Mouse (Mus musculus): ENCODE measurements around the gene Hinfp.
"Not testable (repeated sequence)": the region's sequence is repeated elsewhere in the genome, so short reads cannot be mapped to it uniquely, and the experiment has no call there.

Hinfp gene

DNA sequence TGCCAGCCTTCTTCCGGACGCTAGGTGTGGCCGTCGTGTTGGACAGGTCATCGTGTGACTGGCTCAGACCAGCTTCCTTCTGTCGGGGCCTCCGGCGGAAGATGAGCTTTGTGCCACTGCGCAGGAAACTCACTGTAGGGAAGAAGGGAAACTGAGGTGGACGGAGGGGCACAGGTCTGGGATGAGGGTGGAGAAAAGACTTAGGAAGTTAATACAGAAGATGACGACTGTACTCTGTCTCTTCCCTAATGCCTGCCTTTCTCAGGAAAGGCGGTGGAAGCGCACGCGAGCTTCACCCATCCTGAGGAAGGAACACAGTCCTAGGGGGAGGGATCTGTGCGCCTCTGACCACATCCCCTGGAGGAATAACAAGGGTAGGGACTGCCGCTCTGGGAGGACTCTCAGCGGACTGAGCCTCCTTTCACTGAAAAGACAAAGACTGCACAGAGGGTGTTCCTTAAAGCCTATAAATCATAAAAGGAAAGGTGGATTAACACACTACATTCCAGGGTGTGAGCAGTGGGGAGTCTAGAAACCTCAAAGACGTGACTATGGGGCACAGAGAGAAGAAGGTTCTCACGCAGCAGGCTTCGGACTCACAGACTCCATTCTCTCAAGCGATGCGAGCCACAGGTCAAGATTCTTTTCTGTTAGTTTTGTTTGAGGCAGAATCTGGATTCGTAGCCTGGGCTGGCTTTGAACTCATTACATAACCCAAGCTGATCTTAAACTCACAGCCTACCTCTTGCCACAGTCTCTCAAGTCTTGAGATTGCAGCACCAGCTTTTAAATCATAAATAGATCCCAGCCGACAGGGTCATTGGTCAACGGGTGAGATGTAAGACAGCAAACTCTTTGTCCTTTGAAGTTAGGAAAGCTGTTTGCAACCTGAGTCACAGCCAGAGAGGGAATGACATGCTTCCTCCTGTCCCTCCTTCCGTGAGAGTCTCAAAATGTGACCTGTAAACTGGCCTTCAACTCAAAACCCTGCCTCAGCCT is 6.0 kb upstream of the Hinfp start:
- no peak for DNase-seq (ENCODE audit: low read depth)

DNA sequence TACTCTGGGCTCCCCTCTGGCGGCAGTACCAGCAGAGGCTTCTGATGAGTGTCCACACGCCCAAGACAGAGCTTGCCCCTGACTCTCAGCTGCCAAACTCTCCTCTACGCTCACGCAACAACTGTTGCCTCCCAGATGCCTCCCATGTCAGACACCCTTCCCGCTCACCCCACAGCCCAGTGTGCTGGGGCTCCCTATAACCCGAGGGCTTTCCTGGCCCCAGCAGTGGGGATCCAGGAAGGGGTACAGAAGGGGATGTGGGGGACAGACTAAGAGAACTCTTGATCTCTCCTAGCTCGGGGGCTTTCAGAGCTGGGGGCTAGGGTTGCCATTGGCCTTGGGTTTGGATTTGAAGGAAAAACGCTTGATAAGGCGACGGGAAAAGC is 5.3 kb upstream of the Hinfp start:
- DNase-seq (ENCODE audit: low read depth): no peak

- no peak for DNase-seq (ENCODE audit: low read depth)
Observed at GRCm38 (mm10) chr9:44309756-44310155, 4.3 kb upstream of the Hinfp start.

DNA sequence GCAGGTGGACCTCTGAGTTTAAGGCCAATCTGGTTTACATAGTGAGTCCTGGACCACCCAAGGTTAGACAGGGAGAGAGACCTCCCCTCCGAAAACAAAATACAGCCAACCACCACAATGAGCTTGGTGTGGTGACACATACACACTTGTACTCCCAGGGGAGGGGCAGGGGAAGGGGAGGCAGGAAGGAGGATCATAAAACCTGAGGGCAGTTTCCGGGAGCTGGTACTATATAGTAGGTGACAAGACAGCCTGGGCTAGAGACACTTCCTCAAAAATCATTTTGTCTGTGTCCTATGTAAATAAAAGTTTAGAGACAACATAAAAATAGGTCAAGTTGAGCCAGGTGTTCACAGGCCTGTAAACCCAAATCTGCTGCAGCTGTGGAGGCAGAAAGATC is 1.8 kb upstream of the Hinfp start:
- no peak for DNase-seq (ENCODE audit: low read depth)

DNA sequence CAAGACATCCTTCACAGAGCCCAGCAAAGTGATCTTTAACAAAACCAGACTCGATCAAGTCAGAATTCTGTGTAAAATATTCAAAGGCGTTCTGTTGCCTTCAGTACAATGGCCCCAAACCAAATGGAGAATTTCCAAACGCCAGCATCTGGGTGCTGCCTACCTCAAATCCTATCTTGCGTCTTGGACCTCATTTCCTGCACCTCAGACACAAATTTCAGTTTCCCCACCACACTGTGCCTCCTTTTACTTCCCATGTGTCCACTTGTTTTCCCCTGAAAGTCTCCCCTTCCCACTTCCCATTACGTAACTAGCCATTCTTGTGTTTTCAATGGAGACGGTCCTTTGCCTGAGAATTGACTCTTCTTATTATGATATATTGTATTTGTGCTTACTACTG is 1.1 kb upstream of the Hinfp start:
- DNase-seq (ENCODE audit: low read depth): no peak

GRCm38 (mm10) chr9:44300001-44300400 is 5.5 kb downstream of the Hinfp start:
- DNase-seq (ENCODE audit: low read depth): not testable (repeated sequence)

DNA sequence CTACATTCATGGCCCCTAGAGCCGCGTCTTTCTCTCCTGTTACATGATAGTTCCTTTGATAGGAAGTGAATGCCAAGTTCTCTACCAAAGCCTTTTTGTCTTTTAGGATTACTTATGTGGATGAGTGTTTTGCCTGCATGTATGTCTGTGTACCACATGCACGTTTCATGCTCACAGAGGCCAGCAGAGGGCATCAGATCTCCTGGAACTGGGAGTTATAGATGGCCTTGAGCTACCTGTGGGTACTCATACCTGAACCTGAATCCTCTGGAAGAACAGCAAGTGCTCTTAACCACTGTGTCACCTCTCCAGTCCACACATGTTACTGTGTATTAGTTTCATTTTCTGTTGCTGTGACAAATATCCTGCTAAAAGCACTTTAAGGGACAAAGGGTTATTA is 13.0 kb downstream of the Hinfp start:
- DNase-seq (ENCODE audit: low read depth): peak; percentile 44

DNA sequence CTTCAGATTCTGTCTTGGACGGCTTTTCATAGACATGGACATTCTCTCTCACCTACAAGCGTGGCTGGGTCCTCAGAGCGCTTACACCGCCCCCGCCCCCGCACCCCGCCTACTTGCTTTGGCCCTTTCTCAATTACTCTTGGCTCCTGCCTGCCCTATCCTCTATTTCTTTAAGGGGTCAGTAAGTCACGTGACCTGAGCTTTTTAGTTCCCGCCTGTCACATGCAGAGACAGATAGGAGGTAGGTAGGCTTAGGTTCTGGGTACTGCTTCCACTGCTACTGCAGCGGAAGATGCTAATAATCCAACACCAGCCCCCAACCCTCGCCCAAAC is 16.5 kb downstream of the Hinfp start:
- DNase-seq (ENCODE audit: low read depth): peak; percentile 63

DNA sequence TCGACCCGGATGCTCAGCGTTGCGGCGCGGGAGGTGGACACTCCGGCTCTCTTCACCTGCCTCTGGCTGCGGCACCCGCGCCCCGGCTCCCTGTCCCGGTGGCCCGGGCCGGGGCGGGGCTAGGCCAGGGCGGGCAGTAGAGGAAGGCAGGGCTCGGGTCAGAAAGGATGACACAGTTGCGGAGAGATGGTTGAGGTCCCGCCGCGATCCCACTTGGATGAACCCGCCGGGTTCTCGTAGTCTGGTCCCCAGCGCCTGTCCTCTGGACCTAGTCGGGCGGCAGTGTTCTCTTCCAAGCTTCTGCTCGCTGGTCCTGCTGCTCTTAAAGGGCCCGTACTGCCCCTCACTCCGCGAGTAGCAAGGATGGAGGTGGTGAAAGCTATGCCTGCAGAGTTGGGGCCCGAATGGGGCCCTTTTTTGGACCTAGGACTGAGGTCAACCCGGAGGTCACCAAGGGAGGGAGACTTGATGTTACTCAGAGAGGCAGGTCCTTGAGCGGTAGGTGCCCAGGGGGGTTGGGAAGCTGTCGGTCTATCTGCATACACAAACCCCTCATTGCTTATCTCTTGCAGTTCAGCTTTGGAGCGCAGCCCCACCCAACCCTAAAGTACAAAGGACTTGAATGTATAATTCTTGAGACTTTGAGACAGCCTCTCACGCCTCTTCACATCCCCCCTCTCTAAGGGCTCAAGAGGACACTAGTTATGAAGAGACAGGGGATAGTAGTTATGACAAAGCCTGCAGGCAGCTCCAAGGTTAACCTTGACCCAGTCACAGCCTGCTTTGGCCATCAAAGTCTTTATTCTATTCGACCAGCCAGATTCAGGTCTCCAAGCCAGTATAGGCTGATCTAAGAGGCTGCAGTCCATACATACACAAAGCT is 17.2 kb downstream of the Hinfp start, which contains the start of gene Abcg4:
TSS of gene Abcg4 (minus strand) at position 540 of the 883 bp plus-strand sequence.
- peak; percentile 85 for DNase-seq (ENCODE audit: low read depth)

DNA sequence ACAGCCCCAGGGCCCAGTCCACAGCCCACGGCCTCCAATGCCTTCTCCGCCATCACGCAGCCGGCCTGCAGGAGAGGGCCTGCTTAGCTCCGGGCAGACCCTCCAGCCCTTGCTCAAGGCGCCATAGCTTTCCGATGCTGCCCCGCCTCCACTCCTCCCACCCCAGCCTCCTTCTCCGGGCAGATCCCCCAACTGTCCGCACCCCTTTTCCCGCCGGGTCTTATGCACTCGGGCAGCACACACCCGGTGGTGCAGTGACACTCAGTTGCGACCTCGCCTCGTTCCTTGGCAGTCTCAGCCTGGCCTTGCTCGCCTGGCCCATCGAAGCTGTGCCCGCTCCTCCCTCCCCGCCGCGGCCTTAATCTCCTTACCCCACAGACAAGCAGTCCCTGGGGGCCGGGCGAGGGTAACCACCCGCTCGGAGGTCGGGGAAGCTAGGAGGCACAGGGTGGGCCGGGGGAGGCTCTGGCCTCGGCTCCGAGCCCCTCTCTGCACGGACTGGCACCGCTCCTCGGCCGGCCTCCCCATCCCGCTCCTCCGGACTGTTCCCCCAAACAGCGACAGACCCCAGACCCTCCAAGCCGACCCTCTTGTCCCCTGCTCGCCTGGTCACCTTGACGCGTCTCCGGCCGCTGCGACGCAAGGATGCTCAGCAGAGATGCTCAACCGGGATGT is 17.9 kb downstream of the Hinfp start:
- no peak for DNase-seq (ENCODE audit: low read depth)

DNA sequence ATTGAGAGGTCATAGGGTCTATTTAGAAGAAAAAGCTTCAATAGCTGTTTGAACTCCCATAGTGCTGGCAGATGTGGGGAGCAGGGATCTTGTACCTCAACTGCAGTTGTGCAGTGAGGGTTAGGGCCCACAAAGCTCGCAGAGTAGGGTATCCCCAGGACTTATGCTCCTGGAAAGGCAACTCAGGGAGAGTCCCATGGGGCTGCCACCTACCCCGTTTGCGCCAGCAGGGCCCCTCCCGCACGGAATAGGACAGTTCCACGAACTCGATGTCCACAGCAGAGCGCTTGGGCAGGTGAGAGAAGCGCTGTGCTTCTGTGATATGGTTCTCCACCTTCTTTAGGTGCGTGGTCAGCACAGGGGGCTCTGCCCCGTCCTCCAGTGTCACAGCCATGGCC is 18.5 kb downstream of the Hinfp start:
- no peak for DNase-seq (ENCODE audit: low read depth)

DNA sequence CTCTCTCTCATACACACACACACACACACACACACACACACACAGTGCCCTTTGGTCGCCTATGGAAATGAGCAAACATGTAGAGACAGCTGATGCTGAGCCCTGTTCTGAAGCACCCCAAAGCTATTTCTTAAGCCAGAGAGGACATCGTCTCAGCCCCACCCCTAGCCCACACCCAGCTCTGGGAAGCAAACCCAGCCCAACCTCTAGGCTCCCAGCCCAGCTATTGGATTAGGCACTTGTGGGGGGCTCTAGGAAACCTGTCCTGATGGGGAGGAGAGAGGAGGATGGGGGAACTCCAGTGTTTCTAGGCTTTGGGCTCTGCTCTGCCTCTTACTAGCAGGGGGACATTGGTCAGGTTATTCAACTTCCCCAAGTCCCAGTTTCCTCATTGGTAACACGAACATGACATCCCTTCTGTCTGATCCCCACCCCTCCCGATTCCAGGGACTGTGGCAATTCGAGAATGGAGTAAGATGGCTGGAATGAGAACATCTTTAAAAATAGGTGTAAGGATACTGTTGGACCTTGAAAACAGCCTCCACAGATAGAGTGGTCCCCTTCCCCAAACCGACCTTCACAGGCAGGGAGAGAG is 19.1 kb downstream of the Hinfp start:
- DNase-seq (ENCODE audit: low read depth): peak; percentile 48

GRCm38 (mm10) chr9:44283183-44283582 is 22.3 kb downstream of the Hinfp start:
- no peak for DNase-seq (ENCODE audit: low read depth)

- no peak for DNase-seq (ENCODE audit: low read depth)
Observed at GRCm38 (mm10) chr9:44269973-44270372, 35.5 kb downstream of the Hinfp start.

DNA sequence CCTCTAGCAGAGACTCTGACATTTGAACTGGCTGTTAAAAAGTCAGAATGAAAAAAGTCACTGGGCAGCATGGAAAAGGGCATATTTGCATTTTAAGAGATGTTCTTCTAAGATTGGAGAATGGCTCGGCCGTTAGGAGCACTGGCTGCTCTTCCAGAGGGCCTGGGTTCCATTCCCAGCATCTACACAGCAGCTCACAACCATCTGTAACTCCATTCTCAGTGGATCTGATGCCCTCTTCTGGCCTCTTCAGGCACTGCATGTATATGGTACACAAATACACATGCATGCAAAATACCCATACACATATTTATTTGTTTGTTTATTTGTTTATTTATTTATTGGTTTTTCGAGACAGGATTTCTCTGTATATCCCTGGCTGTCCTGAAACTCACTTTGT is 36.4 kb downstream of the Hinfp start:
- DNase-seq (ENCODE audit: low read depth): peak; percentile 48

- peak; percentile 53 for DNase-seq (ENCODE audit: low read depth)
Observed at GRCm38 (mm10) chr9:44268432-44268831, 37.0 kb downstream of the Hinfp start, which contains the start of gene Nlrx1. Gene Nlrx1 (minus strand): TSS chr9:44268599.

- peak; percentile 80 for DNase-seq (ENCODE audit: low read depth)
Observed at GRCm38 (mm10) chr9:44268027-44268360, 37.5 kb downstream of the Hinfp start.

DNA sequence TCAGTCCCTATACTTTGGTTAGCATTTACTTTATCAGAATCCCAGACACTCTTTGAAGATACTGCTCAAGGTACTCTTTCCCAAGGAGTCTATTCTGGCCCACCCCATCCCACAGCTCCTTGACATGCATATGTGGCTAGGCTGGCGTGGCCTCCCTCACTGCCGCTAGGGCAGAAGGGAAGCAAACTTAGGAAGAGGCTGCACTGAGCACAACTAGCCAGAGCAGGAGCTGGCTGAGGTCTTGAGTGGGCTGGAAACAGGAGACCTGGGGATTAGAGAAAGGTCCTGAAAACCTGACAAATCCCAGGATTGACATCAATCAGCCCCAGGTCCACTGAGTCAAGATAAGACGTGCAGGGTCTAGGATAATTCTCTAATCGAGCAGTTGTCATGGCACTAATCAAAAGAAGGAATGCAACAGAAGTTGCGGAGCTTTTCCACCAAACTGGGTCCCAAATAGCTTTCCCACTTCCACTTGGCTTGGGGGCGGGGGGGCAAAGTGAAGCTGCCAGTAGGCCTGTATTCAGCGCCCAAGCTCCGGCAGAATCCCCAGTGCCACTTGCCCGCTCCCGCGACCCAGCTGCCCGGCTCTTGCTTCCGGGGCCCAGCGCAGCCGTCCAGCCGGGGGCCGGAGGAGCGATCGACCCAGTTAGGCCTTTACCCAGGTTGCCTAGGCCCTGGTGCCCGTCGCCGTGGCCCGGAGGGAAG is 38.0 kb downstream of the Hinfp start:
- DNase-seq (ENCODE audit: low read depth): no peak

DNA sequence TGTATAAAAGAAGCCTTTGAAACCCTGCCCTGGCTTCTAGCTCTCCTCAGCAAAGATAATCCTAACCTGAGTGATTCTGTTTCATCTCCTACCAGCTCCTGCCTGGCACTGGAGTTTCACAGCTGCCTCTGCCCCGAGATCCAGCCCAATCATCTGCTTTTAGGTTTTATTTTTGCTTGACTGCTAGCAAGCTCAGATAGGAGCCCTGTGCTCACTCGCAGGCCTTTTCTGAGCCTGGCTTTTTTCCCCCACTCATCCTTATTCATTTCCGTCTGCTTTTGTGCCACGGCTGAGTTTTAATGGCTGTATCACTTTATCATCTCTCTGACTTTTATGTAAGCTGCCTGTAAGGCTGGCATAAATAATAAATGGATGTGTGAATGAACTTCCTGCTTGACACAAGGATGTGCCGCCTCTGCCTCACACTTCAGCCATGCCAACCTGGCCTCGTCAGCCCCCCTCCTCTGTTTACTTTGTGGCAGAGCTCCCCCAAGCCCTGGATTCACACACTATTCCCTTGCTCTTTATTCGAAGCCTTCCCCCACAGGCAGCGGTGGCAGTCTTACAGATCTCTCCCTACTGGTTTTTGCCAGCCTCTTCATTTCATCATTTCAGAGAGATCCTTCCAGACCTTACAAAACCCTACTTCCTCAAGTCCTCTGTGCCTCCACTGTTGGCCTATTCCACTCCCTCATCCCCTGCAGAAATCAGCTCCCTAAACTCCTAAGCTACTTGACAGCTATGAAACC is 38.8 kb downstream of the Hinfp start:
- no peak for DNase-seq (ENCODE audit: low read depth)

GRCm38 (mm10) chr9:44261388-44261787 is 44.1 kb downstream of the Hinfp start:
- DNase-seq (ENCODE audit: low read depth): no peak

- no peak for DNase-seq (ENCODE audit: low read depth)
Observed at GRCm38 (mm10) chr9:44259014-44259413, 46.5 kb downstream of the Hinfp start.

Data from c-Kit-positive CD71-positive TER-119-negative erythroid progenitor cells, embryonic 14.5 days (primary cell).